ENCODE assay signal across 9 mouse cellular contexts in genomic region chr2:28038391-28039096, GRCm38 (mm10). TPM values are rescaled to one million over a fixed set of nuclear protein-coding genes. Genes with fewer than 3 reads are reported as not detected.
DNase-seq lines count a peak whose midpoint lies in the region; ATAC-seq and TF ChIP-seq lines count a peak whose summit lies in the region.
"Had no signal": no experiment of that assay in that cellular context is flagged by ENCODE, and none has a peak within 500 bp of the region (broad histone marks: within the 10 kb centered on the region; RNA-seq: fewer than 3 reads in every experiment).

No protein-coding gene starts in this region.

- H3K9ac ChIP-seq in midbrain, postnatal 0 days (replicated peaks; ENCODE audit: low read length, poor library complexity, severe bottlenecking), result no peak overlapping the region
- H3K9ac ChIP-seq in forebrain, embryonic 16.5 days (replicated peaks; ENCODE audit: low read depth, low read length), result no peak overlapping the region
- H3K9ac ChIP-seq in intestine, postnatal 0 days (ENCODE audit: low read depth, low read length), result no peak overlapping the region

- 69% methylated on average over 14 of the region's 14 CpGs for WGBS in midbrain, postnatal 0 days
- WGBS in midbrain, embryonic 10.5 days, result 87% methylated on average over 14 of the region's 14 CpGs
- 54% methylated on average over 14 of the region's 14 CpGs for WGBS in forebrain, embryonic 16.5 days
- WGBS in intestine, postnatal 0 days, result 81% methylated on average over 14 of the region's 14 CpGs

- DNase-seq in midbrain, postnatal 0 days (ENCODE audit: low spot score), result peak; percentile 82
- DNase-seq in midbrain, embryonic 10.5 days (ENCODE audit: low spot score), result no peak
- peak; percentile 25 for DNase-seq in layer of hippocampus, adult 9-10 months (ENCODE audit: low spot score)
- no peak for DNase-seq in embryo, embryonic 10 days (ENCODE audit: low spot score)
- DNase-seq in B cell, adult 2 months, result no peak

- no peaks in the 10 kb centered on the region for H3K27me3 ChIP-seq in midbrain, postnatal 0 days (ENCODE audit: insufficient read depth, low read length)
- H3K27me3 ChIP-seq in midbrain, embryonic 10.5 days (ENCODE audit: low read depth, poor library complexity, severe bottlenecking), result no peaks in the 10 kb centered on the region
- H3K27me3 ChIP-seq in forebrain, embryonic 16.5 days (replicated peaks; ENCODE audit: control insufficient read depth, insufficient read depth, low read length), result no peaks in the 10 kb centered on the region
- no peaks in the 10 kb centered on the region for H3K27me3 ChIP-seq in intestine, postnatal 0 days (replicated peaks; ENCODE audit: control insufficient read depth, insufficient read depth, low read length)

- H3K4me1 ChIP-seq in midbrain, postnatal 0 days (ENCODE audit: insufficient read depth, low read length), result 0 out of 2 replicates have a peak, but pooled peaks cover 6% of the 10 kb centered on the region
- no peaks in the 10 kb centered on the region for H3K4me1 ChIP-seq in midbrain, embryonic 10.5 days
- peaks cover 26% of the 10 kb centered on the region for H3K4me1 ChIP-seq in forebrain, embryonic 16.5 days (replicated peaks; ENCODE audit: control insufficient read depth, insufficient read depth, low read length)
- H3K4me1 ChIP-seq in intestine, postnatal 0 days (replicated peaks; ENCODE audit: control insufficient read depth, insufficient read depth, low read length), result no peaks in the 10 kb centered on the region
- H3K4me1 ChIP-seq: megakaryocyte, embryonic 14.5 days had no signal

- no peak overlapping the region for H3K27ac ChIP-seq in midbrain, postnatal 0 days (ENCODE audit: low read depth, low read length)
- no peak overlapping the region for H3K27ac ChIP-seq in midbrain, embryonic 10.5 days (replicated peaks)
- H3K27ac ChIP-seq in forebrain, embryonic 16.5 days (ENCODE audit: low read length), result peak overlapping the region; percentile 68
- no peak overlapping the region for H3K27ac ChIP-seq in intestine, postnatal 0 days (ENCODE audit: low read depth, low read length)

- no peaks in the 10 kb centered on the region for H3K36me3 ChIP-seq in midbrain, postnatal 0 days (ENCODE audit: insufficient read depth, low read length)
- peaks cover 10% of the 10 kb centered on the region for H3K36me3 ChIP-seq in midbrain, embryonic 10.5 days
- no peaks in the 10 kb centered on the region for H3K36me3 ChIP-seq in forebrain, embryonic 16.5 days (ENCODE audit: control insufficient read depth, insufficient read depth)
- H3K36me3 ChIP-seq in intestine, postnatal 0 days (ENCODE audit: control insufficient read depth, insufficient read depth), result 0 out of 2 replicates have a peak, but pooled peaks cover 3% of the 10 kb centered on the region

- H3K4me3 ChIP-seq in midbrain, postnatal 0 days (ENCODE audit: low read depth, low read length), result no peak overlapping the region
- H3K4me3 ChIP-seq in midbrain, embryonic 10.5 days, result no peak overlapping the region
- H3K4me3 ChIP-seq in forebrain, embryonic 16.5 days (replicated peaks; ENCODE audit: low read length), result no peak overlapping the region
- no peak overlapping the region for H3K4me3 ChIP-seq in intestine, postnatal 0 days (ENCODE audit: low read depth, low read length)
- H3K4me3 ChIP-seq: megakaryocyte, embryonic 14.5 days had no signal

- no peak overlapping the region for H3K4me2 ChIP-seq in midbrain, postnatal 0 days (ENCODE audit: low read depth, low read length, poor library complexity, severe bottlenecking)
- H3K4me2 ChIP-seq in forebrain, embryonic 16.5 days (ENCODE audit: low read length), result no peak overlapping the region
- no peak overlapping the region for H3K4me2 ChIP-seq in intestine, postnatal 0 days (replicated peaks; ENCODE audit: low read depth)

- ATAC-seq in midbrain, postnatal 0 days (ENCODE audit: low FRiP score), result no peak
- peak; percentile 62; the same call in 1 of the 2 replicates for ATAC-seq in forebrain, embryonic 16.5 days
- ATAC-seq in intestine, postnatal 0 days, result no peak

- H3K9me3 ChIP-seq in midbrain, postnatal 0 days (ENCODE audit: low read length), result no peaks in the 10 kb centered on the region
- no peaks in the 10 kb centered on the region for H3K9me3 ChIP-seq in midbrain, embryonic 10.5 days (replicated peaks)
- no peaks in the 10 kb centered on the region for H3K9me3 ChIP-seq in forebrain, embryonic 16.5 days (ENCODE audit: control insufficient read depth, low read length)
- H3K9me3 ChIP-seq in intestine, postnatal 0 days (ENCODE audit: control insufficient read depth), result no peaks in the 10 kb centered on the region
- H3K9me3 ChIP-seq: megakaryocyte, embryonic 14.5 days had no signal

- no peak for TF ChIP-seq CTCF in midbrain, postnatal 0 days (IDR thresholded peaks at IDR 0.05)
- no peak for TF ChIP-seq CTCF in intestine, postnatal 0 days (IDR thresholded peaks at IDR 0.05; ENCODE audit: low read depth)

RNA-seq across cellular contexts. Expression of gene Fcnb, which starts 46.1 kb away (rescaled TPM):
- total RNA-seq in midbrain, postnatal 0 days (2014; rRNA removed), result not detected in 2 replicates
- not detected in 2 replicates for polyA plus RNA-seq in midbrain, postnatal 0 days (2015; fragmentation: Nextera tagmentation; extraction: Ambion mirVana)
- not detected in 2 replicates for polyA plus RNA-seq in midbrain, embryonic 10.5 days (2016; fragmentation: Nextera tagmentation; extraction: Ambion mirVana)
- polyA plus RNA-seq in forebrain, embryonic 16.5 days (2015; fragmentation: Nextera tagmentation; extraction: Ambion mirVana), result not detected in 2 replicates
- not detected in 2 replicates for polyA plus RNA-seq in intestine, postnatal 0 days (2015; fragmentation: Nextera tagmentation; extraction: Ambion mirVana)
- polyA plus RNA-seq: testis, adult 2 months had no signal

Comparison
In these comparisons a context has a peak if more than half of its experiments do, and no peak if none do; other contexts are left out.
1. DNase-seq: peak in midbrain, postnatal 0 days (single experiment) and layer of hippocampus, adult 9-10 months (single experiment); none in midbrain, embryonic 10.5 days (single experiment), embryo, embryonic 10 days (single experiment) and B cell, adult 2 months (0 of 2).